Mouse (Mus musculus) forebrain, embryonic 13.5 days (tissue): Measurements from ENCODE around the gene Txndc11. TPM values are rescaled to one million over a fixed set of nuclear protein-coding genes. Genes with fewer than 3 reads are reported as not detected.

ENCODE experiments used
- ATAC-seq: fragments of 200-750 bp; cut with Nextera tagmentation; 2 replicates; pipeline ENCODE4 v1.8.0; 2017
- H3K27ac ChIP-seq: fragments of 300-500 bp; sonication (generic); 2 replicates; pipeline ENCODE4 v1.5.1; 2015; ENCODE audit warnings: inconsistent platforms, mild to moderate bottlenecking, moderate library complexity
- H3K27me3 ChIP-seq: fragments of 300-500 bp; sonication (generic); 2 replicates; pipeline ENCODE4 v1.6.1; 2015; ENCODE audit warnings: mild to moderate bottlenecking, inconsistent platforms
- H3K36me3 ChIP-seq: fragments of 300-500 bp; sonication (generic); 2 replicates; pipeline ENCODE4 v1.6.1; 2015; ENCODE audit warnings: mild to moderate bottlenecking, inconsistent platforms; ENCODE audit not compliant: poor library complexity, severe bottlenecking
- H3K4me1 ChIP-seq: fragments of 300-500 bp; sonication (generic); 2 replicates; pipeline ENCODE4 v1.6.1; 2015; ENCODE audit warnings: inconsistent platforms
- H3K4me2 ChIP-seq: fragments of 300-500 bp; sonication (generic); 2 replicates; pipeline ENCODE4 v1.6.1; 2015; ENCODE audit warnings: inconsistent platforms, mild to moderate bottlenecking, moderate library complexity
- H3K4me3 ChIP-seq: fragments of 300-500 bp; sonication (generic); 2 replicates; pipeline ENCODE4 v1.5.1; 2015; ENCODE audit warnings: mild to moderate bottlenecking, inconsistent platforms
- H3K9ac ChIP-seq: fragments of 300-500 bp; sonication (generic); 2 replicates; pipeline ENCODE4 v1.6.1; 2015; ENCODE audit warnings: mild to moderate bottlenecking, inconsistent platforms
- H3K9me3 ChIP-seq: fragments of 300-500 bp; sonication (generic); replicated peaks from 2 replicates; pipeline ENCODE4 v1.6.1; 2016; ENCODE audit warnings: inconsistent platforms
- WGBS: fragments of 180-500 bp; shearing (Covaris S2); methylation state at CpG from one replicate; pipeline ENCODE4 v1.1.7; 2015; 5-methylcytosine and 5-hydroxymethylcytosine counted together
- microRNA-seq: library from miRNA; unstranded; fragments of <30 nt; microRNA quantifications from one replicate; pipeline ENCODE4, GENCODE M21; 2016
- polyA plus RNA-seq: library from polyadenylated mRNA; unstranded; fragments of >200 nt; fragmentation: Nextera tagmentation; extraction: Ambion mirVana; gene quantifications from 2 replicates; pipeline ENCODE4 v1.2.1, GENCODE M21; 2015

The Txndc11 gene
- polyA plus RNA-seq, 1 experiment from 2014 or later, result 26.4 TPM

DNA sequence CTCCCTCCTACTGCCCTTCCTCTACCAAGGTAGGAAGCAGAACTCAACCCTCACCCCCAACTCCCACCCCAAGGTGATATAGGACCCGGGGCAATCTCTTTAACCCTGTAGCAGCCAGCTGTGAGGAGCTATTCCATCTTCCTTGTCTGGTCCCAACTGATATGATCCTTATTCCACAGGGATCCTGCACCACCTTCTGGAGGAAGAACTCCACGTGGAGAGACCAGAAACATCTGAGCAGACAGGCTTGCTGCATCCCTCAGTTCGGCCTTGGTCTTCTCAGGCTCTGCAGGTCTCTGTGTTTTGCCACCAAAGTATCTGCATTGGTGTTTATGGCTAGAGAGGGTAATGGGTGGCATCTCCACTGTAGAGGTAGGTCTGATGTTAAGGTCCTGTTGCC lies 103.1 kb downstream of the Txndc11 start:
- no peaks in the 10 kb centered on the region for H3K9me3 ChIP-seq
- H3K27ac ChIP-seq, result no peak overlapping the region
- no peak overlapping the region for H3K4me3 ChIP-seq
- no peak for ATAC-seq
- H3K36me3 ChIP-seq, result no peaks in the 10 kb centered on the region
- H3K4me1 ChIP-seq, result no peaks in the 10 kb centered on the region
- H3K9ac ChIP-seq, result no peak overlapping the region
- WGBS, result 82% methylated on average over 3 of the region's 3 CpGs
- H3K4me2 ChIP-seq, result no peak overlapping the region
- no peaks in the 10 kb centered on the region for H3K27me3 ChIP-seq

DNA sequence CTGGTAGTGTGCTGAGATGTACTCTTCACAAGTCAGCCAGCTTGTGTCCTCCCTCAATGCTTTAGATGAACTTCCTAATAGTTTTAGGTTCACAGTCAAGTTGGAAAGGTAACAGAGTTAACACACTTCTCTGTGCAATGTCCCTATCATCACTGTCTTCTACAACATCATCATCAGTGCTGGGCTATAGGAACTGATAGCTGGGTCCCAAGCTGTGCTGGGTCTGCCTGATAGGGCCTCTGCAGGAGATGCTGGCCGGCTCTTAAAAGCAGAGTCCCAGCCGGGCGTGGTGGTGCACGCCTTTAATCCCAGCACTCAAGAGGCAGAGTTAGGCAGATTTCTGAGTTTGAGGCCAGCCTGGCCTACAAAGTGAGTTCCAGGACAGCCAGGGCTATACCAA lies 103.6 kb downstream of the Txndc11 start:
- Histone ChIP-seq H3K36me3 (no peaks in the 10 kb centered on the region), H3K4me2 (no peak overlapping the region), H3K4me1 (no peaks in the 10 kb centered on the region), H3K9me3 (no peaks in the 10 kb centered on the region), H3K27me3 (no peaks in the 10 kb centered on the region), H3K9ac (no peak overlapping the region), H3K4me3 (no peak overlapping the region), H3K27ac (no peak overlapping the region)
- WGBS, result 82% methylated on average over 4 of the region's 4 CpGs
- no peak for ATAC-seq

DNA sequence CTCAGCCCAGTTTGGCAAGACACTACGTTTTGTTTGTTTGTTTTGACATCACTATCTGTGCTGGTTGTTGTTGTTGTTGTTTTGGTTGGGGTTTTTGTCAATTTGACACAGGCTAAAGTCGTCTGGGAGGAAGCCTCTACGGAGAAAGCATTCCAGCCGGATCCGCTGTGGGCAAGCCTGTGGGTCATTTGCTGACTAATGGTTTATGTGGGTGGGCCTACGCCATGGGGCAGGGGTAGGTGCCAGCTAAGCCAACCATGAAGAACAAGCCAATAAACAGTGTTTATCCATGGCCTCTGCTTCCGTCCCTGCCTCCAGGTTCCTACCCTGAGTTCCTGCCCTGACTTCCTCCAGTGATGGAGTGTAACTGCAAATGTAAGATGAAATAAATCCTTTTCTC lies 106.2 kb downstream of the Txndc11 start:
- no peaks in the 10 kb centered on the region for H3K36me3 ChIP-seq
- H3K4me3 ChIP-seq, result no peak overlapping the region
- no peaks in the 10 kb centered on the region for H3K27me3 ChIP-seq
- H3K27ac ChIP-seq, result no peak overlapping the region
- H3K4me2 ChIP-seq, result no peak overlapping the region
- no peak overlapping the region for H3K9ac ChIP-seq
- no peak for ATAC-seq
- WGBS, result 89% methylated on average over 7 of the region's 7 CpGs
- no peaks in the 10 kb centered on the region for H3K9me3 ChIP-seq
- H3K4me1 ChIP-seq, result no peaks in the 10 kb centered on the region

Small RNA genes lying within 50 kb of the gene (microRNA-seq; reads per million reads assigned to microRNA genes)
- 62.5 reads per million, percentile 44 among the genes with 10 or more reads in this experiment for gene Gm23935

Other genes with a start within 250 kb of the Txndc11 start
- 122 and 140 TPM in 2 replicates for gene Snn, start 73.7 kb downstream of the Txndc11 start, polyA plus RNA-seq
- 59.2 and 59.3 TPM in 2 replicates for gene Litaf, start 68.5 kb downstream of the Txndc11 start, polyA plus RNA-seq
- gene Zc3h7a, start 41.7 kb upstream of the Txndc11 start, polyA plus RNA-seq, result 75.4 and 79.6 TPM in 2 replicates
- gene Rsl1d1, start 68.7 kb upstream of the Txndc11 start, polyA plus RNA-seq, result 191 and 193 TPM in 2 replicates
- gene Gspt1, start 119.7 kb upstream of the Txndc11 start, polyA plus RNA-seq, result 60.3 and 64.9 TPM in 2 replicates
- 0.21 TPM in 1 of 2 replicates, not detected in the other for gene Tnfrsf17, start 179.2 kb upstream of the Txndc11 start, polyA plus RNA-seq
- 13.0 and 15.7 TPM in 2 replicates for gene Snx29, start 188.3 kb upstream of the Txndc11 start, polyA plus RNA-seq